Mouse (Mus musculus) natural killer cell, adult 2 months (primary cell): ENCODE results near the gene Shbg.

Experiments used
- DNase-seq, 2 experiments: peaks; one replicate each; pipeline ENCODE4 v3.0.0; 2022; ENCODE audit warnings: low spot score in 2 of 2

The Shbg gene

DNA sequence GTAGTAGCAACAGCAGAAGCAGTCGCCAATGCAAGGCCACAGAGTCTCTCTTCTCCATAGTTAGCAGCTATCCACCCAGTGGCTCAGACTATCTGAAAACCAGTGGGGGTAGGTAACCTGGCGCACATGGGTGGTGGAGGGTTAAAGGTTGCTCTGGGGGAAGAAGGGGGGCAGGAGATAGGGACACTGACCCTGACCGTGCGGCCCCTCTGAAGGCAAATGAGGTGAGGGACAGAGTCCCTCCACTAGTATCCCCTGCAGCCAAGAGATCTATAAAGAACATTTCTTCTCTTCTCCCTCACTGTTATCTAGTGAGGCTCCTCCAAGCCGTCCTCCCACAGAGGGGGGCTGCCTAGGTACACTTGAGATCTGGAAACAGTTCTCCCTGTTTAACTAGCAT is at the start of gene Shbg:
Gene Shbg (minus strand): TSS at position 101 of the 400 bp plus-strand sequence.
- DNase-seq = no peak

DNA sequence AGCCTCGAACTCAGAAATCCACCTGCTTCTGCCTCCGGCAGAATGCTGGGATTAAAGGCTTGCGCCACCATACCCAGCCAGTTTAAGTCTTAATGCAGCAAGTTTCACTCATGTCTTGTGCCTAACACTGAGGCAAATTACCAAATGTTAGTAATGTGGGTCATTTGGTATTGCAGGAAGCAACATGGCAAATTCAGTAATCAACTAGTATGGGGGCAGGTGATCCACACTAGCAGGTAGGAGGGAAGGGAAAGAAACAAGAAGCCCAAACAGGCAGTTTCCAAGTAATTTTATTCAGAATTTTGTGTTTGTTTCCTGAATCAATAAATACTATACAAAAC is 48.9 kb upstream of the Shbg start:
- no peak for DNase-seq

DNA sequence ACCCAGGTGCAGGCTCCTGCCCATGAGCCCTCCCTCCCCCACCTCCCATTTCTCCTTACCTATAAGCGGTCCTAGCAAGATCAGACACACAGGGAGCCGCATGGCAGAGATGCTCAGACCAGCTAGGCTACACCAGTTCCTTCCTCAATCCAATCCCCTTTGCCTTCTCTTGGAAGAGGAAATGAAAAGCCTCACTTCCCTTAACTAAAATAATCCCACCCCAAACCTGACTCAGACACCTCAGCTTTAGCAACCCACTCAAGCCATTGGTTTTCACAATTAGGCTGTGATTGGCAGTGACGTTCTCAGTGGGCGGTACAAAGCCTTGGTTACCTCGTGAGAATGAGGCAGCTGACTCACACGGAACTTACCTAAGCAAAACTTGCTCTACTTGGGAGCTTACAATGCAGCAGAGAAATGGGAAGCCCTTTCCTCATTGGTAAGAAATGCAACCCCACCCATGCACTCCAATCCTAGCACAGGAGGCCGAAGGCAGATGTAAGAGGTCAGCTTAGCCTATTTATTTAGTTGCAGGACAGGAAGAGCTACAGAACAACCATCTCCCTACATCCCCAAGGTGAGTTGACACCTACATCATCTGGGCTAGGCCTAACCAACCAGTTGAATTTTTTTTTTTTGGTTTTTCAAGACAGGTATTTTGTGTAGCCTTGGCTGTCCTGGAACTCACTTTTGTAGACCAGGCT is 48.4 kb upstream of the Shbg start, which contains the start of gene Cd68:
Gene Cd68 (minus strand): TSS at position 193 of the 704 bp plus-strand sequence.
- peak; percentile 74 to 85 for DNase-seq

DNA sequence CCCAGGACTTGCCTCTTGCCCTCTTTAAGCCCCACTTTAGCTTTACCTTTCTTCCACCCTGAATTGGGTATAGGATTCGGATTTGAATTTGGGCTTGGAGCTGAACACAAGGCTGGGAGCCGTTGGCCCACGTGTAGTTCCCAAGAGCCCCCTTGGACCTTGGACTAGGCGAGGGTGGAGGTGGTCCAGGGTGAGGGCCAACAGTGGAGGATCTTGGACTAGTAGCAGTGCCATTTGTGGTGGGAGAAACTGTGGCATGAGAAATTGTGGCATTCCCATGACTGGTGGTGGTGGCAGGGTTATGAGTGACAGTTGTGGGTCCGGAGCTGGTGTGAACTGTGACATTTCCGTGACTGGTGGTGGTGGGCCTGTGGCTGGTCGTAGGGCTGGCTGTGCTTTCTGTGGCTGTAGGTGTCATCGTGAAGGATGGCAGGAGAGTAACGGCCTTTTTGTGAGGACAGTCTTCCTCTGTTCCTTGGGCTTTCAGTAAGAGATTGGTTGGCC is 47.8 kb upstream of the Shbg start:
- peak in 1 of 2 experiments; percentile 45 for DNase-seq

DNA sequence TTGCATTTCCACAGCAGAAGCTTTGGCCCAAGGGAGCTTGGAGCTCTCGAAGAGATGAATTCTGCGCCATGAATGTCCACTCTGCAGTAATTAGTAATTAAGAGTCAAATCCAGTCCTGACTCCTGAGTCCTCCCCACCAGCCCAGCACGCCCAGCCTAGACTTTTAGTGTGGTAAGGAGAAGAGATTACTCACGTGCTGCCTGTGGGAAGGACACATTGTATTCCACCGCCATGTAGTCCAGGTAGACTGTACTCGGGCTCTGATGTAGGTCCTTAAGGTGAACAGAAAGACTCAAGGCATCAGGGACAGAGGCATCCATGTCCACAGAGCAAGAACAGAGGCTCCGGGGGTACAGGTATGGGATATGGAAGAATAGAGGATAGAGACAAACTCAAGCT is 47.1 kb upstream of the Shbg start:
- no peak for DNase-seq

DNA sequence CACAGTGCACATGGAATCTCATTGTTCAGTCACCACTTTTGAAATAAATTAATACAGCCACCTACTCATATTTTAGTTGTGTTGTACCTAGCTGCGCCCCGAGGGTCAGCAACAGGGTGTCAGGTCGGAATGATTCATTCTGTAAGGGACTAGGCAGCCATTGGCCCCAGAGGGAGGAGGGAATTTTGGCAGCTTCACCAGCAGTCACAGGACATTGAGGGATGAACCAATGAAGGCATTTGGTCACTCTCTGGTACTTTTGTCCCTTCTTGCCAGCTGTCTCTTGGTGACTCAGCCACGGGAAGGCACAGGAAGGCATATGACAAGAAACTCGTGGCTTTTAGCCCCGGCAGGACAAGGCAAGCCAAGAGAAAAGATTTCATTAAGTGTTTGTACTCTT is 46.1 kb upstream of the Shbg start:
- no peak for DNase-seq

DNA sequence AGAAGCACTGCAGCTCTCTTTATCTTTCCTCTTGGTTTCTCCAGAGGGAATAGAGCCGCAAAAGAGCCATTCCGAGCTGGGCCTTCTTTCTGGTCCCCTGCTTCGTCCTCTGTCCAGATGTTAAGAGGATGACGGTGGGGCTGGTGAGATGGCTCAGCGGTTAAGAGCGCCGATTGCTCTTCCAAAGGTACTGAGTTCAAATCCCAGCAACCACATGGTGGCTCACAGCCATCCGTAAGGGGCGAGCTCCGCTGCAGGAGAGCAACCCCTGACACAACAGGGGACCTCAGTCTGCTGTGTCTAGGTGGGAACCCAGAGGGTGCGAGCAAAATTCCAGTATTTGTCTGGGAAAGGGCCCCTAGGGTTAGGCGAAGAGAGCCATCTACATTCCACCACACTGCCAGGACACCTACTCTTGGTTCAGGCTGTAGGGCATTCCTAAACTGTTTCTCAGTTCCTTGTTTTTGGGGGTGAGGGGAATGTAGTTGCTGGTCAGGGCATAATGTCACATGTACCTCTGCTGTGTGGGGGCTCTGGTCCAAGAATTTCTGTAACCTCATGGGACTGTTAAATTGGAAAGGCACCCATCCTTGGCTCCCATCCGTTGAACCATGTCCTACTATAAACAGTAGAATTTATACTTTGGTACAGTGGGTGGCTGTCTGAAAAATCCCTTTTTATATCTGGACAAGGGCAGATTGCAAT is 45.4 kb upstream of the Shbg start:
- no peak for DNase-seq

DNA sequence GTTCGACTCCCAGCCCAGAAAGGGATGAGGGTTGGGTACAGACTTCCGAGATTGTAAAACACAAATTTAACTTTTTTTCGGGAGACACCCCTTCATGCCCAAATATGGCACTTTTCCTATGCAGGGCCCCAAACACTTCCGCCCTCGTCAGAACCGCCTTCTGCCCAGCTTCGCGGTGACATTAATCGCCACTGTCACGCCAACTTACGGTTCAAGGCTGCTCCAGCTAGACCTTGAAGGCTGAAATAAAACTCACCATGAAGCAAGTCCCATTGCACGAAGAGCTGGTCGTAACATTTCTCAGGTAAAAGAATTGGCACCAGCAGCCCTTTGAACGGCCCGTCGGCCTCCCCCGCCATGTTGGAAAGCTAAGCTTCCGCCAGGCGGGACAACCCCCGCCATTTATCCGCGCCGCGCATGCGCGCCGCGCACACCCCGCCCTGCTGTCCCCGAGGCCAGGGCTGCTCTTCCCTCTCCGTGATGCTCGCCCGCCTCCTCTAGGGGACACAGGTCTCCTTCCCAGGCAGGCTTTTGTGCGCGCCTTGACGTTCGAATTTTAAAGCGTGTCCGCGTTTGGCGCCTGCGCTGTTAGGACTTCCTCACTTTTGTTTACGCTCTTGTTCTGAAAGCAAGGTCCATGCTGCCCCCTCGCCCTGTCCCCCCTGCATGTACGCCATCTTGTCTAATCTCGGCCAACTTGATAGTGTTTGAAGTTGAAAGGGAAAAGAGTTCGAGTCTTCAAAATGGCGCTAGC is 44.7 kb upstream of the Shbg start, which contains the start of gene Mpdu1:
Gene Mpdu1 (minus strand): TSS at position 430 of the 754 bp plus-strand sequence.
- DNase-seq = peak; percentile 94 to 96

DNA sequence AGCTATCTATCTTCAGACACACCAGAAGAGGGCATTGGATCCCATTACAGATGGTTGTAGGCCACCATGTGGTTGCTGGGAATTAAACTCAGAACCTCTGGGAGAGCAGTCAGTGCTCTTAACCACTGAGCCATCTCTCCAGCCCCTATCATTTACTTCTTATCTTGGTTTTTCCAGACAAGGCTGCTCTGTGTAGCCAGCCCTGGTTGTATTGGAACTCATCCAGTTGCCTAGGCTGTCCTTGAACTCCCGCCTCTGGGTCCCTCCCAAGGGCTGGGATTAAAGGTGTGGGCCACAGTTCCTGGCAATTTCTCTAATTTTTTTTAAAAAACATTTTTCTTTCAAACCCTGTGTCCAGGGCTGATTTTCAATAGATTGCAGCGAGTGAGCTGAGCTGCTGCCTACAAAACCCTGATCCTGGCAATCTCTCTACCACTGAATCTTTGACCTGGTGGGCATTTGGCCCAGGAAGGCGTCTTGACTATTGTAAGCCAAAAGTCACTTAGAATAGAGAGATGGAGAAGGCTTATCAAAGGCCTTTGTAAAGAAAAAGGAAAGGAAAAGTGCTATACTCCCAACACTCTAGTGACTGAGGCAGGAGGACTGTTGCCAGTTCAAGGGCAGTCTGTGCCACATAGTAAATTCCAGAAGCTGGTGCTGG is 43.6 kb upstream of the Shbg start:
- no peak for DNase-seq

DNA sequence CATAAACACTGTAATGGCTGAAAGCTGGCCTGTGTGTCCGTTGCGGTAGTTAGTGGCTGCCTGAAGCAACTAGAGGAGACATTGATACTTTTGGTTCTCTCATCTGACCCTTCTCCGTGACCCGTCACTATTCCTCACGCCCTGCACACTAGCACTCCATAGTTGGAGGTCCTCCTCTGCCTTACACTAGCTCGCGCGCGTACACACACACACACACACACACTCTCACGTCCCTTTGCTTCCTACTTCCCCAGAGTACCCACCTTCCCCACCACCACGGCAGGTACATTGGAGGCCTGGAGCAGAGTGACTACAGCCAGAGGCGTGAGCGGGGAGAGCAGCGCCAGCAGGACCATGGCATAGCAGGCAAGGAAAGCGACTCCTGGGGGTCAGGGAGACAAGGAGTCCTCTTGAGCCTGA is 39.8 kb upstream of the Shbg start:
- no peak for DNase-seq

DNA sequence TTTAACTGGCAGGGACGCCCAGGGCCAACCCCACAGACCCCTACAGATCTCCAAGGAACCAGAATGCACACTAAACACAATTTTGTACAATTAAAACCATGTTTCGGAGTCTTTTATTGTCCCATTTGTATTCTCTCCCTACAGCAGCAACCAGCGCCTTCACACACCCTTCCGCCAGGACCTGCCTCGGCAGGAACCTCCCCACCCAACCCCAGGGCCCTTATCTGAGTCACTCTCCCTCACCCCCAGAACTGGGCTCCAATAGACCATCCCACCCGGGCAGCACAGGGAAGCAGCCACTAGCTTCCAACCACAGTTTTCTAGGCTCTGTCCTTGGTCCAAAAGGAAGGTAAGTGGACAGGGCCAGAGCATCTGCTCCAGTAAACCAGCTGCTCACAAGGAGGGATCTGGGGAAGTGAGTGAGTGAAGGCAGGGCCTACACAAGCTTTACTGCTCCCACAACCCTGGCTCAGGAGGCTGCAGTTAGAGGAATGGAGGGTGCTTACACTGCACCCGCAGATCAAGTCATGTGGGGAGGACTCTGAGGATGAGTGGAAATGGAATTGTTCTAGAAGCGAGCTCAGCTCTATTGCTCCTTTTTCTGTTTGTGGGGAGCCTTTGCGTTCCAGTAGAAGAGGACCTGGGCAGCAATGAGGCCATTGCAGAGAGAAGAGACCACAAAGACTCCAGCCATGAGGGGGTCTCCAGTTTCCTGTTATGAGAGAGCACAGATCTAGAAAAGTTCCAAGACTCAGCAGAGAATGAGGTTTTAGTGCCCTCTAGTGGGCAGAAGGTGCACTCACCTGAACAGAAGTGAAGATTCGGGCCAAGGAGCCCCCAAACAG is 39.1 kb upstream of the Shbg start:
- peak; percentile 56 to 61 for DNase-seq

DNA sequence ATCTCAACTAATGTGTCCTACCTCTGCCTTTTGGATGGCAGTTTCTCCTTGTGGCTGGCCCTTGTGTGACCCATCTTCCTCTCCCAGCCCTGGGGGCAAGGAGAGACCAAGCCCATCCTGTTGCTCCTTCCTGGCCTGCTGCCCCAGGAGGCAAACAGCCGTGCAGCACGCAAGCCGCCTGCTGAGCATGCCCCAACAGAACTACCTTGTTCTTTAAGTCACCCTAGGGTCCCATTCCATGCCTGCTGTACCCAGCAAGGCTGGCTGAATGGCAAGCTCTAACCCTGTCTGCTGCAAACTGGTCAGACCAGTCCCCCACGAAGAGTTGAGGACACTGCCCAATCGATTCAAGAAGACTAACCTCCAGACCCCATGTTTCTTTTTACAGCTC is 38.4 kb upstream of the Shbg start:
- no peak for DNase-seq

DNA sequence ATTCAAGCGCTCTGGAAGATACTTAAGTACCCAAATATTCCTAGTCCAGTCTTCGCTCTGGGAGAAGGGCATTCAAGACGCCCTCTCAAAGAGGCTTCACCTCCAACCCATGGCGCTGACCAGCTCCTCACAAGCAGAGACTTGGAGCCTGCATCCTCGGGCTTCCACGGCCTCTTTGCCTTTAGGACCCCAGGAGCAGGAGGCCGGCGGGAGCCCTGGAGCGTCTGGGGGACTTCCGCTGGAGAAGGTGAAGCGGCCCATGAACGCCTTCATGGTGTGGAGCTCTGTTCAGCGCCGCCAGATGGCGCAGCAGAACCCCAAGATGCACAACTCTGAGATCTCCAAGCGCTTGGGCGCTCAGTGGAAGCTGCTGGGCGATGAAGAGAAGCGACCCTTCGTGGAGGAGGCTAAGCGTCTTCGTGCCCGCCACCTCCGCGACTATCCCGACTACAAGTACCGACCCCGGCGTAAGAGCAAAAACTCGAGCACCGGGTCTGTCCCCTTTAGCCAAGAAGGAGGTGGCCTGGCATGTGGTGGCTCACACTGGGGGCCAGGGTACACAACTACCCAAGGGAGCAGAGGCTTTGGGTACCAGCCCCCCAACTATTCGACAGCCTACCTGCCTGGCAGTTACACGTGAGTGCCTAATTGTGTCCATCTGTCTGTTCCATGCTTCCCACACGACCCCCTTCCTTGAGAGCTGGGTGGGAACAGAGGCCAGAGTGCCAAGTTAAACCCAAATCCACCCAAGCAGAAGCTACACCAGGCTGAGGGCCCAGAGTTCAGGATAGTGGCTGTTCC is 37.8 kb upstream of the Shbg start, which contains the start of gene Sox15:
Gene Sox15 (plus strand): TSS at position 51 of the 801 bp plus-strand sequence.
- no peak for DNase-seq

DNA sequence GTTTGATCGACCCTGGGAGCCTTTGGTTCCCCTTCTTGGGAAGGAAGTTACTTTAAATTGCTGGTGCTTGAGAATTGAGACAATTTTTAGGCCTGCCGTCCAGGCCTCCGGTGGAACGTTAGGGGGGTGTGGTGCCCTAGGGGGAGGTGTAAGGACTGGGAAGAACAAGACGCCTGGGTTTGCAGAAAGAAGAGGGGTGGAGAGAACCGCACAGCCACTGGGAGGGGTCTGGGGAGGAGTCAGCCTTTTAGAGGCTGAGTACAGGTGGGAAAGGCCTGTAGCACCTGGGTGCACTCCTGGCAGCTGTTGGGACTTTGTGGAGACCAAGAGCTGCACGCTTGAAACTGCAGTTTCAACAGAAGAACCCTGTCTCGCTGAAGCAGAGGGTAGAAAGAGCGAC is 37.1 kb upstream of the Shbg start:
- DNase-seq = no peak

DNA sequence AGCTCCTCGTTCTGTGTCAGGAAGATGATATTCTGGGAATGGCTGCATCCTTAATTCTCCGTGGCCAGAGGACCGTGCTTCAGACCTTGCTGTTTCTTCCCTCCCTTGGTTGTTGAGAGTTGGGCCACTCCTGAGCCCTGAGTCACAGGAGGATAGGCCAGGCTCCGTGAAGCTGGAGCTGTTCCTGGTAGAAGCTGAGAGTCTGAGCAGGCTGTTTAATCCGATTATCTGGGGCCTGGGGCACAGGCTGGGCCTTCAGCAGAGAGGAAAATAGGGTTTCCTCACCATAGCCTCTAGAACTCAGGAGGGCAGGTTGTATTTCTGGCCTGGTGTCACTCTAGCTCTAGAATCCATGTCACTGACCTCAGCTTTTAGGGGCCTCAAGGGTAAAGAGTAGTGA is 35.7 kb upstream of the Shbg start:
- DNase-seq = no peak

DNA sequence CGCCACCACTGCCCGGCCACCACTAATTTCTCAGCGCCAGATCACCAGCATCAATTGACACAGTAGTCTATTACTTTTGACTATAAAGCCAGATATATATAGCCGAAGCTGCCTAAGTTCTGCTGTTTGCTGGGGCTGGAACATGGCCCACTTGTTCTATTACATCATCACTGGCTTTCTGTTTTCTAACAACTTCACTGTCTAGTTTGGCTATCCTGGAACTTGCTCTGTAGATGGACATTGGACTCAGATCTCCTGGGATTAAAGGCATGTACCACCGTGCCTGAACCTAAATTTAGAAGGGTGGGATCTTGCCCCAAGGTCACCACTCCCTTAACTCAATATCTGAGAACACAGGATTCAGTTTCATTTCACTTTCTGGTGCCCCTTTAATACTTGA is 28.2 kb upstream of the Shbg start:
- no peak for DNase-seq

DNA sequence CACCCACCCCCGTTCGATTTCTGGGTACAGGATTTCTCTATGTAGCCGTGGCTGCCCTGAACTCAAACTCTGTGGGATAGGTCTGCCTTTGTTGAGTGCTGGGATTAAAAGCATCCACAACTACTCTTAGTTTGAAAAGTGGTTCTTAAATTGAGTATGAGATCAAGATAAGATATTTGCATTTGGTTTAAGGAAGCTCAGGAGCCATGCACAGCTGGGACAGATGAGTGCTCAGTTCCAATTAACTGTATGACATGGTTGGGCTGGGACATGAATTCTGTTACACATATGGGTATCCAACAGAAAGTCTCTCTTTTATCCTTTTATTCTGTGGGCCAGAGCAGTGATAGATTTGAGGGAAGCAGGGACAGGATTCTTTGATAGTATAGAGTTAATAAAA is 17.8 kb upstream of the Shbg start:
- no peak for DNase-seq

DNA sequence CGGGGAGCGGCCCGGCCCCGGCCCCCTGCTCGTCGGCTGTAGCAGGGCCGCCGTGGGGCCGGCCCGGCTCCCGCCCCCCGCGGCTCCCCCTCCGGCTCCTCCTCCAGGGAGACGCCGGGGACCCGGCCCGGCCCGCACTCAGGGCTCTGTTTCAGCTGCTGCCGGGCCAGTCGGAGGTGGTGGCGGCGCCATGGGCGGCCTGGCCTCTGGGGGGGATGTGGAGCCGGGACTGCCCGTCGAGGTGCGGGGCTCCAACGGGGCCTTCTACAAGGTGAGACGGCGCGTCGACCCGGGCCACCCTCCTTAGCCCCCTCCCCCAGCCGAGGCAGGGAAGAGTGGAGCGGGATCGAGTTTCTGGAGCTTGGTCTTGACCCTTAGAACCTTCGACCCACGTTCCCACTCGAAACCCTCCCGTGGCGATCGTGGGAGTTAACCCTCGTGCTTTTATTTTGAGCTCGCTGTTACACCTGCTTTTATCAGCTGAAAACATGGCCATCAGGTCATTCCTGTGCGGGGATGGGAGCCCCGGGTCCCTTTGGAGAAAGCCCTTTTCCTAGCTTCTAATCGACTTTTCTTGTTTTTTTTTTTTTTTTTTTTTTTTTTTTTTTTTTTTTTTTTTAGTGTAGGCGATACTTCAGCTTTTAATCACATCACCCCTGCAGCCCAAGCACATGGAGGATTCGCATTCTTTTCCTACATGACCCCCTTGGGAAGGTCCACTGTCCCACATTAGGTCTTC is 15.6 kb upstream of the Shbg start:
- DNase-seq = no peak
